Mouse (Mus musculus) embryonic facial prominence, embryonic 15.5 days (tissue): ENCODE measurements at regions not wholly inside any gene's neighbourhood (a gene's known extent, or its start where the extent isn't known, plus 50 kb on each side); places are given as distances from the start of the nearest gene placed in this dataset.
A peak's percentile ranks its signal among the peaks of the same experiment; 100 is the strongest.
"Not testable (repeated sequence)": the region's sequence is repeated elsewhere in the genome, so short reads cannot be mapped to it uniquely, and the experiment has no call there.

Source experiments
- ATAC-seq: fragments of 200-750 bp; cut with Nextera tagmentation; 2 replicates; pipeline ENCODE4 v1.8.0; 2017; ENCODE audit warnings: low read depth, moderate TSS enrichment; ENCODE audit not compliant: insufficient number of reproducible peaks, low FRiP score, low TSS enrichment
- H3K27ac ChIP-seq: fragments of 300-500 bp; sonication (generic); replicated peaks from 2 replicates; pipeline ENCODE4 v1.5.1; 2015; ENCODE audit warnings: mild to moderate bottlenecking, inconsistent platforms
- H3K27me3 ChIP-seq: fragments of 300-500 bp; sonication (generic); 2 replicates; pipeline ENCODE4 v1.6.1; 2015; ENCODE audit warnings: inconsistent platforms
- H3K36me3 ChIP-seq: fragments of 300-500 bp; sonication (generic); 2 replicates; pipeline ENCODE4 v1.6.1; 2015; ENCODE audit warnings: mild to moderate bottlenecking, inconsistent platforms
- H3K4me1 ChIP-seq: fragments of 300-500 bp; sonication (generic); 2 replicates; pipeline ENCODE4 v1.6.1; 2015; ENCODE audit warnings: inconsistent platforms
- H3K4me2 ChIP-seq: fragments of 300-500 bp; sonication (generic); replicated peaks from 2 replicates; pipeline ENCODE4 v1.6.1; 2015; ENCODE audit warnings: mild to moderate bottlenecking, inconsistent platforms
- H3K4me3 ChIP-seq: fragments of 300-500 bp; sonication (generic); replicated peaks from 2 replicates; pipeline ENCODE4 v1.5.1; 2015; ENCODE audit warnings: mild to moderate bottlenecking, inconsistent platforms
- H3K9ac ChIP-seq: fragments of 300-500 bp; sonication (generic); 2 replicates; pipeline ENCODE4 v1.6.1; 2015; ENCODE audit warnings: inconsistent platforms
- H3K9me3 ChIP-seq: fragments of 300-500 bp; sonication (generic); replicated peaks from 2 replicates; pipeline ENCODE4 v1.6.1; 2016; ENCODE audit warnings: inconsistent platforms
- WGBS: fragments of 180-500 bp; shearing (Covaris S2); methylation state at CpG from one replicate; pipeline ENCODE4 v1.1.7; 2015; 5-methylcytosine and 5-hydroxymethylcytosine counted together

DNA sequence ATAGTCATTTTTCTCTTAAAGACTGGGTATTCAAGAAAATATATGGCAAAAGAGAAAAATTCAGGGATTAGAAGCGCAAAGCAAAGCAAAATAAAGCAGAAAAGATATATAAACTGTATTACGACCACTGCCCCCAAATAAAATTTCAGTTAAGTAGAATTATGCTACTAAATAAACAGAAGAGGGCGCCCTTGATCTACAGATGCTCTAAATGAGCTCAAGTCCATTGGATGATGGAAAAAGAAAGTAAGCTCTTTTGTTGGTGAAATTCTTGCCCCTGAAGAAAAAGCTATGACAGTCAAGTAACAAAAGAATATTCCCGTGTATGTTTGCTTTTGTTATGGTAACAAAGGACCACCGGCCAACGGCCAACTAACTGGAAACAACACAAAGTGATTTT, 165.5 kb upstream of the Stk26 start:
- ATAC-seq = no peak
- 0 out of 2 replicates have a peak, but pooled peaks cover 5% of the 10 kb centered on the region for H3K27me3 ChIP-seq
- H3K4me1 ChIP-seq = no peaks in the 10 kb centered on the region
- no peak overlapping the region for H3K27ac ChIP-seq
- WGBS = 31% methylated on average over 6 of the region's 6 CpGs
- no peaks in the 10 kb centered on the region for H3K9me3 ChIP-seq
- H3K4me3 ChIP-seq = no peak overlapping the region
- H3K4me2 ChIP-seq = no peak overlapping the region
- no peaks in the 10 kb centered on the region for H3K36me3 ChIP-seq
- no peak overlapping the region for H3K9ac ChIP-seq

DNA sequence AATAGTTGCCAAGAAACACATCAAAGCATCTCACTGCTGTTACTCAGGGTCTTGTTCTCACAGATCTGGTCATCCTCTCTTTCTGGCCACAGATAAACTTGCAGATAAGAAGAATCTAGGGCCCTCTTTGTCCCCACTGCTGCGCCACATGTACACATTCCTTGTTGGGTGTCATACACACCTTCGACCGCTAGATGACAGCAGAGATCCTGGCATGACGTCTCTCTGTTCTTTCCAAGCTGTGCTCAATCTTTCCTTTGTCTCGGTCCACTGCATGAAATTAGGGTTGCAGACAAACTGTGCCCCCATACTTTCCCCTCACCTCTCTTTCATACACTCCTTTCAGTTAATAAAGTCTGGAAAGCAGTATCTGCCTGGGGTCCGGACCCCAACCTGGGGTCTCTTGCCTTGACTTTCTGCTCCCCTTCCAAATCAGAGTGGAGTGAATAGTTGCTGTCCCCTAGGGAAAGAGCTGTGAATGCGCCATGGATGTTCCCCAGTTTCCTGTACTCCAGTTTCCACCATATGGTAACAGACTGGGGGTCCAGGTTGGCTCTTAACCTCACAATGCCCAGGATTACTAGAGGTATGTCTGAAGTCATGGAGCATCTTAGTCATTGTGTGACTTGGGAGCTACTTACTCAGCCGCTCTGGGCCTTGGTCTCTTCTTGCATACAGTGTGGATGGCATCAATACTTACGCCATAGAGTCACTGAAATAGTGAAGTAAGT, 182.8 kb upstream of the Stk26 start:
- H3K4me3 ChIP-seq = no peak overlapping the region
- no peak overlapping the region for H3K4me2 ChIP-seq
- no peak for ATAC-seq
- 37% methylated on average over 9 of the region's 9 CpGs for WGBS
- no peaks in the 10 kb centered on the region for H3K9me3 ChIP-seq
- no peaks in the 10 kb centered on the region for H3K36me3 ChIP-seq
- H3K4me1 ChIP-seq = no peaks in the 10 kb centered on the region
- no peak overlapping the region for H3K9ac ChIP-seq
- no peak overlapping the region for H3K27ac ChIP-seq
- H3K27me3 ChIP-seq = 0 out of 2 replicates have a peak, but pooled peaks cover 3% of the 10 kb centered on the region

DNA sequence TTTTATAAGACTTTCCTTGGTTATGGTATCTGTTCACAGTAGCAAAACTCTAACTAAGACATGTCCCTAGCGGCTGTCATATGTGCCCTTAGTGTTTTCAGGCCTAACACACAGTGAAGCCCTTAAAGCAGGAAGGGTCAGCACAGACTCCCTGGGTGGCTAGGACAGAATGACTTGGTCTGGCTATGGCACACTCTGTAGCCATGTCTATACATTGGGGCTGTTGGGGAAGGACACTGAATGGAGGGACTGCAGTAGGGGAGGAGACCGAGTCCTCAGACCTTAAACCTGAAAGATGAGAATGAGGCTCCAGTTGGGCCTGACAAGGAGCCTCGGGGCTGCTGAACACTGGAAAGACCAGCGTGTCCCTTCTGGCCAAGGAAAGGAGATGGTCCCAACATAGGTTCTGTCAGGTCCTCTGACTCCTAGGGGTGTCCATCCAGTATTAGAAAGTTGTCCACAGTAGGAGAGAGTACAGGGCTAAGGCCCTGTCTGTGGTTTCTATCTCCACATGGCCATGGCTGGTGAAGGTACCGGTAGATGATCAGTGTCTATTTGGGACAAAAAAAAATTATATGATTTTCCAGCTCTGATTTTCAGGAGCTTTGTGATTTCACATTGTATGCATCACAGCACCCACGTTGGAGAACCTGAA, 183.5 kb upstream of the Stk26 start:
- WGBS = 67% methylated on average over 6 of the region's 6 CpGs
- no peak overlapping the region for H3K9ac ChIP-seq
- H3K9me3 ChIP-seq = no peaks in the 10 kb centered on the region
- H3K4me1 ChIP-seq = no peaks in the 10 kb centered on the region
- no peaks in the 10 kb centered on the region for H3K36me3 ChIP-seq
- ATAC-seq = no peak
- H3K4me2 ChIP-seq = no peak overlapping the region
- H3K4me3 ChIP-seq = no peak overlapping the region
- H3K27me3 ChIP-seq = 0 out of 2 replicates have a peak, but pooled peaks cover 3% of the 10 kb centered on the region
- H3K27ac ChIP-seq = no peak overlapping the region

DNA sequence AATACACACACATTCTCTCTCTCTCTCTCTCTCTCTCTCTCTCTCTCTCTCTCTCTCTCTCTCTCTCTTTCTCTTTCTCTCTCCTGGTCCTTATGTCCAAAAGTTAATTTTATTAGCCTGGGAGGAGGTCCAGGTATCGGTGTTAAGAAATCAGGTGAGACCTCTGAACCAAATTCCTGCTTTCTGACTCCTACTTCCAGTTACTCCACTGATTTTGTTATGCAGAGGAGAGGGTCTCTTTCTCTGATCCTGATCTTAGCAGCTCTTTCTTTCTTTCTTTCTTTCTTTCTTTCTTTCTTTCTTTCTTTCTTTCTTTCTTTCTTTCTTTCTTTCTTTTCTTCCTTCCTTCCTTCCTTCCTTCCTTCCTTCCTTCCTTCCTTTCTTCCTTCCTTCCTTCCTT, 185.5 kb upstream of the Stk26 start:
- not testable (repeated sequence) for H3K9me3 ChIP-seq, H3K4me3 ChIP-seq, H3K36me3 ChIP-seq, H3K4me1 ChIP-seq, H3K9ac ChIP-seq, H3K4me2 ChIP-seq, H3K27ac ChIP-seq, ATAC-seq, H3K27me3 ChIP-seq
- 85% methylated on average over 1 of the region's 1 CpGs for WGBS

DNA sequence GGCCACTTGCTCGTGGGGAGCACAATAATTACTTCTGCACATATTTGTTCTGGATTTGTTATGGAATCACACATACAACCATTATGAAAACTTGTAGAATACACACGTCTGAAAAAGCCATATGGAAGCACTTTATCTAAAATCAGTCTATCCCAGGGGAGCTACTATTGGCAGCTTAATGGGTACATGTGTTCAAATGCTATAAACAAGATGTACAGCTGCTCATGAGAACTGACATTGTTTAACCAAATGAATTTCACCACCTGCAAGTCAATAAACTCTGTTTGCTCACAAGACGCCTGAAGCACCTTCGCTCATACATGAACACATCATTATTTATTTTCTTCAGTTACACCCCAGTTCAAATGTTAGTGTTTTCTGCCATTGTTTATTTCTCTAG, 199.5 kb upstream of the Stk26 start:
- Histone ChIP-seq H3K4me3 (no peak overlapping the region), H3K4me1 (no peaks in the 10 kb centered on the region), H3K4me2 (no peak overlapping the region), H3K9me3 (no peaks in the 10 kb centered on the region), H3K27me3 (no peaks in the 10 kb centered on the region), H3K9ac (no peak overlapping the region), H3K36me3 (no peaks in the 10 kb centered on the region), H3K27ac (no peak overlapping the region)
- WGBS = 38% methylated on average over 4 of the region's 4 CpGs
- ATAC-seq = no peak

DNA sequence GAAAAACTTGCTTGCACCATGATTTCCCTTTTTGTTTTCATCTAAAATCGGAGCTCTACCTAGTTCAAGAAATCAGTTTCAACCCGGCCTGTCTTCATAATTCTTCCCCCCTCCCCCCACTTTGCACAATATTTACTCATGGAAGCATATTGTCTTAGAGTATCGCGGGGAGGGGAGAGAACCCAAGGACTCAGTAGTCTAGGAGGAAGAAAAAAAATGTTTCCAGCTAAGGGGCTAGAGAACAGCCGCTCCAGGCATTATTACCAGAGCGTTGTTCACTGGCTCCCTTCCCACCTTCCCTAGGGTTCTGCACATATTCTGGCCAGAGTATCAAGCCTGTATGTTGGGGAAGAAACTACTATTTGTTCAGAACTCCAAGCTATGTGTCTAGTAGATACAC, 205.2 kb upstream of the Stk26 start:
- no peak for ATAC-seq
- Histone ChIP-seq H3K27me3 (no peaks in the 10 kb centered on the region), H3K4me1 (no peaks in the 10 kb centered on the region), H3K36me3 (no peaks in the 10 kb centered on the region), H3K9me3 (no peaks in the 10 kb centered on the region), H3K9ac (no peak overlapping the region), H3K4me2 (peak overlapping the region; percentile 44), H3K4me3 (peak overlapping the region; percentile 57), H3K27ac (peak overlapping the region; percentile 60)
- WGBS = 31% methylated on average over 6 of the region's 6 CpGs

DNA sequence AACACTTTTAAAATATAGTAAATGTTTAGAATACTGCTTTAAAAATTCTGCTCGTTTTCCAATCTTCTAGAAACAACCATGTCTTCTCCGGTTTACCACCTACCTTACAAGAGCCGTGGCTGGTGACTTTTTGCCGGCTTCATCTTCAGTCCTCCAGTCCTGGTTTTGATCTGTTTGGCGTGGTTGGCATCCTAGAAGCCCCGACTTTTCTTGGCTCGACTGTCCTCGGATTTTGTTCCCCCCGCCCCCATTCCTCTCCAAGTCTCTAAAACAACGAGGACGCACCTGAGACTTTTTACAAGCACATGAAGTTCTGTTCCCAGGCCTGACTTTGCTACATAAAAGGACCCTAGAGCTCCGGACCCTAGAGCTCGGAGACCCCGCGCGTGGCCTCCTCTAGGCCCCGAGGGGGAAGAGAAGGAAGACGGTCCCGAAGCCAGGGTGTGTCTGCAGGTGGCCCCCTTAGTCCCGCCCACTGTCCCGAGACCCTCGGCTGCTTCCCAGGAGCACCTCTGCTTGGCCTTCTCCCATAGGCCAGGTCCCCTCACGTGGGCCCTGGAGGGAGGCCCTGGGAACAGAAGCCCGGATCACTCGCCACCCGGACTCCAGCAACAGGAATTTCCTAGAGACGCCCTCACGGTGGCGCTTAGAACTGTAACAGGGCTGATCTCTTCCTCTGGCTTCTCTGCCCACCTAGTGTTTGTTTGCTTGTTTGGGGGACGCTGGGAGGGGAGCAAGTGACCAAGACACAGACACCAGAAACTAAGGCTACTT, 205.8 kb upstream of the Stk26 start:
- H3K4me3 ChIP-seq = peak overlapping the region; percentile 57
- H3K27ac ChIP-seq = peak overlapping the region; percentile 60
- peak; percentile 93 for ATAC-seq
- 15% methylated on average over 30 of the region's 30 CpGs for WGBS
- no peaks in the 10 kb centered on the region for H3K4me1 ChIP-seq
- no peak overlapping the region for H3K9ac ChIP-seq
- H3K4me2 ChIP-seq = peak overlapping the region; percentile 44
- H3K27me3 ChIP-seq = no peaks in the 10 kb centered on the region
- H3K36me3 ChIP-seq = no peaks in the 10 kb centered on the region
- no peaks in the 10 kb centered on the region for H3K9me3 ChIP-seq

DNA sequence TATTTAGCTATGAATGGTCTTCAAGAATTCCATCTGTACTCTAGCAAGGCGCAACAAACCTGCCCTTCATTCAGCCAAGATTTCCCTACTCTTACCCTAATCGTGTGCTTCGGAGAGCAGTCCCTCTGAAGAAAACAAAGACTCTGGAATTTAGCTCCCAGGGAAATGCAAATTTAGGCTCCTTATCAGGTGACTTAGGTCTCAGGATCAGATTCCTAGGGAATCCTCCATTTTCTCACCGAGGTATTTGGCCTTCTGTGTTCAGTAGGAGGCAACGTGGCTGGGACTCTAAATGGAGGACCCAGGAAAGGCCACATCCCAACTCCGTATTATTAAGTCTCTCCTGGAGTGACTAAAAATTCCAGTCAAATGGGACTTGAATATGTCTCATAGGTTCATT, 204.2 kb upstream of the Olfr1324 start:
- H3K9ac ChIP-seq = no peak overlapping the region
- ATAC-seq = no peak
- no peaks in the 10 kb centered on the region for H3K9me3 ChIP-seq
- no peak overlapping the region for H3K4me2 ChIP-seq
- WGBS = 32% methylated on average over 6 of the region's 6 CpGs
- H3K27me3 ChIP-seq = no peaks in the 10 kb centered on the region
- H3K4me3 ChIP-seq = no peak overlapping the region
- no peaks in the 10 kb centered on the region for H3K36me3 ChIP-seq
- no peaks in the 10 kb centered on the region for H3K4me1 ChIP-seq
- H3K27ac ChIP-seq = no peak overlapping the region

DNA sequence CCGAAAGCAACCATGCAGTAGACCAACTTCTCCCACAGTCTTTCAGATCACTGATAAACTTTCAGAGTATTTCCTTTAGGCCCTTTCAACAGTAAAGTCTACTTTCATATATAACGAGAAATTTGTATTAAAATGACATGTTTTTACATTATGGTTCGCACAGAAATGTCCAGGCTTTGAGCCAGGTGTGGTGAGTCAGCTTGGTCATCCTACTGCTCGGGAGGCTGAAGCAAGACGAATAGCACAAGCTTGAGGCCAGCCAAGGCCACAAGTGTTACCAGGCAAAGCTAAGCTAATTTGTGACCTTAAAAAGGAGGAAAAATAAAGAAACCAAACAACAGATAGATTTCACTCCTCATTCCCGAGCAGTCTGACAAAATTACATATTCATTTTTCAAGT, 197.0 kb upstream of the Olfr1324 start:
- 87% methylated on average over 6 of the region's 6 CpGs for WGBS

DNA sequence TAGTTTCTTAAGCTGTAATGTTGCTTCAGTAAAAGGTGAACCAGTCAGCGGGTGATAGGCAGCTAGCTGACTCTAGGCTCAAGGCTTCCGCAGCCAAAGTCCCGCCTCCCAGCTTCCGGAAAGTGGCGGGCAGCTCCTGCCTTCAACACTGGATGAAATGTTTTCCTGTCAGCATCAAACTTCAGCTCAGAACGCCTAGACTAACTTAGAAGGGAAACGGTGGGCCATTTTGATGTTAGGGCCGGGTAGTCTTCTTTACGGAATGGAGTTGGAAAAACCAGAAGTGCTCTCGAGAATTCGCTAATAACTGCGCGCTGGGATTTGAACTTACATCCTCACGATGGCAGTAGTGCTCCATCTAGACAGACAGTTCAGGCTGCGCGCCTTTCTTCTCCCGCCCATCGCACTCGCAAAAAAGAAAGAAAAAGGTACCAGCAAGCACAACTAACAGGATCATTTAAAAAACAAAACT, 194.7 kb upstream of the Olfr1324 start:
- H3K9me3 ChIP-seq = no peaks in the 10 kb centered on the region
- H3K27me3 ChIP-seq = no peaks in the 10 kb centered on the region
- WGBS = 69% methylated on average over 19 of the region's 19 CpGs
- no peak for ATAC-seq
- H3K4me3 ChIP-seq = peak overlapping the region; percentile 32
- no peaks in the 10 kb centered on the region for H3K4me1 ChIP-seq
- H3K9ac ChIP-seq = no peak overlapping the region
- H3K36me3 ChIP-seq = no peaks in the 10 kb centered on the region
- no peak overlapping the region for H3K27ac ChIP-seq
- no peak overlapping the region for H3K4me2 ChIP-seq

More for the DNA sequence above, 197.0 kb upstream of the Olfr1324 start:
- Histone ChIP-seq H3K27me3 (no peaks in the 10 kb centered on the region), H3K4me1 (no peaks in the 10 kb centered on the region), H3K9me3 (no peaks in the 10 kb centered on the region), H3K9ac (no peak overlapping the region), H3K27ac (no peak overlapping the region), H3K36me3 (no peaks in the 10 kb centered on the region), H3K4me2 (no peak overlapping the region), H3K4me3 (no peak overlapping the region)
- ATAC-seq = no peak

DNA sequence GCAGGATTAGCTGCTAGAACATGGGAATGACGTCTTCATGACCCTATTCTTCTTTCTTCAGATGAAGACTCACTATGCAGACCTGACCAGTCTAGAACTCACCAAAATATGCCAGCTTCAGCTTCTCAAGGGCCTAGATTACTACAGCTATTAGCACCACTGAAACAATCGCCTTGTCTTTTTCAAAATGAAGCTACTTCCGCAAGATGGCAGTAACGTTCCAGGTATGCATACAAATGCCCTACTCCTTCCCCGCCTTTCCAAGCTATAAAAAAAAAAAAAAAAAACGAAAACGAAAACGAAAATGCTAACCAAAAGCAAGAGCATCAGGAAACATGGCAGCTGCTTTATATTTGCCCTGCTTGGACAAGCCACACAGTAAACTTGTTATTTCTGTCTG, 192.6 kb upstream of the Olfr1324 start:
- no peaks in the 10 kb centered on the region for H3K4me1 ChIP-seq
- no peaks in the 10 kb centered on the region for H3K9me3 ChIP-seq
- H3K27me3 ChIP-seq = no peaks in the 10 kb centered on the region
- no peak overlapping the region for H3K4me3 ChIP-seq
- H3K36me3 ChIP-seq = no peaks in the 10 kb centered on the region
- H3K4me2 ChIP-seq = no peak overlapping the region
- ATAC-seq = no peak
- WGBS = 59% methylated on average over 8 of the region's 8 CpGs
- no peak overlapping the region for H3K27ac ChIP-seq
- no peak overlapping the region for H3K9ac ChIP-seq
